Mouse (Mus musculus): ENCODE data around the gene Mettl26. TPM values are rescaled to one million over a fixed set of nuclear protein-coding genes. Genes with fewer than 3 reads are reported as not detected.
A peak's percentile ranks its signal among the peaks of the same experiment; 100 is the strongest.
"Not testable (repeated sequence)": the region's sequence is repeated elsewhere in the genome, so short reads cannot be mapped to it uniquely, and the experiment has no call there.

Mettl26 gene
- polyA plus RNA-seq, 1 experiment from 2014 or later = 52.0 TPM

DNA sequence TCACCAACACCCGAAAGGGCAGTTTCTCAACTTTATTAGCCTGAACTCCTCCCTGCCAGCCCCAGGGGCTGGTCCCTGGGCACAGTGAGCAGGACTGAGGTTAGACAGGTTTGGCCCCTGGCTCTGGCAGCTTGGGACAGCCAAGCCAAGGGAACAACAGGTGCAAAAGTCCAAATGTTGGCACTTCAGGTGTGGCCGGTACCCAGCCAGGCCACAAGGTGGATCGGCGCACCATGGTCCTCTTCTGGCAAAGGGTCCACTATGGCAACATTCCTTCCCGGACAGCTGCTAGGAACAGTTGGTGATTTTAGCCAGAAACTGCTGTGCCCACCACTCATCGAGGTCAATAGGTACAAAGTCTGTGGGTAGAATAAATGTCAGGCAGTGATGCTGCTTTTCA, 11.2 kb upstream of the Mettl26 start:
- no peaks in the 10 kb centered on the region for H3K27me3 ChIP-seq (replicated peaks)
- no peaks in the 10 kb centered on the region for H3K9me3 ChIP-seq
- peaks cover 39% of the 10 kb centered on the region for H3K4me1 ChIP-seq
- no peak overlapping the region for H3K9ac ChIP-seq
- no peak overlapping the region for H3K4me2 ChIP-seq (replicated peaks)
- no peak overlapping the region for H3K4me3 ChIP-seq
- no peak overlapping the region for H3K27ac ChIP-seq
- ATAC-seq (ENCODE audit: low FRiP score, low read depth) = no peak
- WGBS = 91% methylated on average over 6 of the region's 6 CpGs
- no peaks in the 10 kb centered on the region for H3K36me3 ChIP-seq

- H3K4me3 ChIP-seq = no peak overlapping the region
- peaks cover 44% of the 10 kb centered on the region for H3K4me1 ChIP-seq
- no peaks in the 10 kb centered on the region for H3K27me3 ChIP-seq (replicated peaks)
- H3K4me2 ChIP-seq (replicated peaks) = no peak overlapping the region
- no peak overlapping the region for H3K9ac ChIP-seq
- WGBS = 95% methylated on average over 14 of the region's 14 CpGs
- no peaks in the 10 kb centered on the region for H3K36me3 ChIP-seq
- no peaks in the 10 kb centered on the region for H3K9me3 ChIP-seq
- no peak overlapping the region for H3K27ac ChIP-seq
- ATAC-seq (ENCODE audit: low FRiP score, low read depth) = no peak
These were observed 10.6 kb upstream of the Mettl26 start for GRCm38 (mm10) chr17:25864311-25864710.

GRCm38 (mm10) chr17:25865288-25865687, 9.6 kb upstream of the Mettl26 start:
- Histone ChIP-seq H3K27me3 (replicated peaks) (no peaks in the 10 kb centered on the region), H3K36me3 (no peaks in the 10 kb centered on the region), H3K4me1 (peaks cover 35% of the 10 kb centered on the region), H3K9me3 (no peaks in the 10 kb centered on the region), H3K9ac (no peak overlapping the region), H3K4me2 (replicated peaks) (no peak overlapping the region), H3K4me3 (no peak overlapping the region), H3K27ac (no peak overlapping the region)
- ATAC-seq (ENCODE audit: low FRiP score, low read depth) = no peak
- 90% methylated on average over 11 of the region's 11 CpGs for WGBS

DNA sequence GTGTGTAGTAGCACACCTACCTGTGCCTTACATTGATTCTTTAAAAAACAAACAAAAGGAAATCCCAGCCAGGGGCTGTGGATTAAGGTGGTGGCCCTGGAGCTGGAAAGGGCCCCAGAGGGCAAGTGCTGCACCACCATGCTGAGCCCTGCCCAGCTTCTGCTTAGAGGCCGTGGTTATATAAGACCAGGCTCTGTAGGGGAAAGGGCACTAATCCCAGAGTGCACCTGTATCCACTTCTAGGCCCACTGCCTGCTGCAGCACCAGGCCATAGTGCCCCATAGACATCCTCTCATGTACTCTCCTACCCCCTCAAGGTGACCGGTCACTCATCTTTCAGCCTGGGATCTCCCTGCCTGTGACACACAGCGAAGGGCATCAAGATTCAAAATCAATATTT, 8.7 kb upstream of the Mettl26 start:
- WGBS = 87% methylated on average over 3 of the region's 3 CpGs

DNA sequence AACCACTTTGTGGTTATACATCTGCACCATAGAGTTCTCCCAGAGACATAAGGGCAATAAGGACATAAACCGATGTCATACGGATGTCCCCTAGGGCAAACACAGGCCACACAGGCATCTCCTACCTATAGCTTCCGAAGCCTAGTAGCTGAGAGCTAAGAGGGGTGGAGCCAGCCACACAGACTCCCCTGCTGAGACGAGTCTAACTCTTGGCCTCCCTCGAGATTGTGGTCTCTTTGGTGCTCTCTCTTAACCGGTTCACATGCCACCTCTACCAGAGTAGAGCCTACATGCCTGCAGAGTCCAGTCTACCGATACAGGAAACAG, 7.4 kb upstream of the Mettl26 start:
- Histone ChIP-seq H3K36me3 (no peaks in the 10 kb centered on the region), H3K4me3 (peak overlapping the region; percentile 84; the same call in 1 of the 2 replicates), H3K9me3 (no peaks in the 10 kb centered on the region), H3K4me1 (peaks cover 15% of the 10 kb centered on the region), H3K27me3 (replicated peaks) (no peaks in the 10 kb centered on the region), H3K4me2 (replicated peaks) (peak overlapping the region; percentile 99), H3K27ac (no peak overlapping the region), H3K9ac (no peak overlapping the region)
- ATAC-seq (ENCODE audit: low FRiP score, low read depth) = no peak
- WGBS = 12% methylated on average over 7 of the region's 7 CpGs

More for the DNA sequence above, 8.7 kb upstream of the Mettl26 start:
- Histone ChIP-seq H3K9me3 (no peaks in the 10 kb centered on the region), H3K27ac (no peak overlapping the region), H3K4me3 (no peak overlapping the region), H3K4me1 (peaks cover 26% of the 10 kb centered on the region), H3K4me2 (replicated peaks) (no peak overlapping the region), H3K27me3 (replicated peaks) (no peaks in the 10 kb centered on the region), H3K36me3 (no peaks in the 10 kb centered on the region), H3K9ac (no peak overlapping the region)
- no peak for ATAC-seq (ENCODE audit: low FRiP score, low read depth)

DNA sequence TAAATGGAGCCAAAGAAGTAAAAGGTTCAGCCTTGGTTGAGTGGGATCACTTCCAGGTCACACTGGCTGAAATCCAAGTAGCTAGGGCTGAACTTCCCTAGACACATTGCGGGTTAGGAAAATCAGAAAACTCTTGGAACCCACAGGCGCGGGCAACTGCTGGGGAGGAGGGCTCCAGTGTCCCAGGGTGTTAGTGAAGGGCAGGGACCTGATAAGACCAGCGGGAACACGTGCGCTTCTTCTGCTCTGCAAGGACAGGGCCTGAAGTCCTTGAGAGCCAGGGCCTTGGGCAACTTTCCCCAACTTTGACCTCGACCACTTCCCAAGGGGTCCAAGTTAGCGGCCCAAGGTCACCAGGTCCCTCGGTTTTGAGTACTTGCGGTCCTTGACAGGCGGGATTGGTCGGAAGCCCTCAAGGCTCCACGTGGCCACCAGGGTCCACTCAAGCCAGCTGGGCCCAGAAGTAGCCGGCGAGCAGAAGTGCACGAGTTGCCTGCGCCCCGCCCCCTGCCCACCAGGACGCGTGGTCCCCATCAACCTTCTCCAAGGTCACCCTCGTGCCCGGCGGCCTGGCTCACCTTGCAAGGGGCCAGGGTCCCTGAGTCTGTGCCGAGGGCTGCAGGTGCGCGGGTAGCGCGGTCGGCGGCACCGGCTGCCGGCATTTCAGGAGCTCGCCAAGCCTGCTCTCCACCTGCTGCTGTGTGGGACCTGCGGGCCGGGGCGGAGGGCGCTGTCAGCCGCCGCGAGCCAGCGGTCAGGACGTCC, 6.9 kb upstream of the Mettl26 start:
- H3K36me3 ChIP-seq = no peaks in the 10 kb centered on the region
- peak overlapping the region; percentile 99 for H3K4me2 ChIP-seq (replicated peaks)
- no peak overlapping the region for H3K27ac ChIP-seq
- peak overlapping the region; percentile 84 for H3K4me3 ChIP-seq
- H3K27me3 ChIP-seq (replicated peaks) = no peaks in the 10 kb centered on the region
- no peaks in the 10 kb centered on the region for H3K9me3 ChIP-seq
- H3K4me1 ChIP-seq = peaks cover 15% of the 10 kb centered on the region
- ATAC-seq (ENCODE audit: low FRiP score, low read depth) = peak; percentile 54
- WGBS = 1% methylated on average over 42 of the region's 42 CpGs
- H3K9ac ChIP-seq = peak overlapping the region; percentile 69

DNA sequence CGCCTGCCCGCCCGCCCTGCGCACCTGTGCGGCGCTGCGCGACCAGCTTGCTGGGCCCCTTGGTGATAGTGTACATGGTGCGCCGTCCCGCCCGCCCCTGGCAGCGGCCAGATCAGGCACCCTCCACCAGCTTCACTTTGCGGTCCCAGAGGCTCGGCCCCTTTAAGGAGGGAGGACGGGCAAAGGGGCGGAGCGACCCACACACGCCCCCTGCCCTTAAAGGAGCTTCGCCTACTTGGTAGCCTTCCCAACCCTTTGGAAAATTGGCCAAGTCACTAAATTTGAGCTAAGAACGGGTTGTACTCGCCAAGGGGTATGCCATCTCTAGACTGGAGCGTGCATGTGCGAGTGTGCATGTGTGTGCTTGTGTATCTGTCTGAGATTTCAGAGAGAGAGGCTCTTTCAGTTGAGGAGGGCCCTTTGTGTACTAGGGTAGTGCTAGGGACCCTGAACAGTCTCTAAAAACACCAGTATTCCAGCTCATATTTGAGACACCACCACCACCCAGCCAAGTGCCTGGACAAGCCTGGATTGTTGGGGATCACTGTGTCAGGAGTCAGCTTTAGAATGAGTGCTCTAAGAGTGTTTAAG, 6.2 kb upstream of the Mettl26 start, which contains the start of gene Mcrip2:
Mcrip2 (minus strand) TSS at position 164 of the 591 bp plus-strand sequence.
- H3K4me3 ChIP-seq = peak within 1 kb of the TSS; percentile 84
- no peaks in the 10 kb centered on the region for H3K9me3 ChIP-seq
- under 1% methylated on average over 24 of the region's 24 CpGs for WGBS
- peak within 1 kb of the TSS; percentile 99 for H3K4me2 ChIP-seq (replicated peaks)
- H3K9ac ChIP-seq = peak within 1 kb of the TSS; percentile 69
- H3K4me1 ChIP-seq = peaks cover 15% of the 10 kb centered on the region
- no peaks in the 10 kb centered on the region for H3K36me3 ChIP-seq
- no peaks in the 10 kb centered on the region for H3K27me3 ChIP-seq (replicated peaks)
- peak; percentile 87 for ATAC-seq (ENCODE audit: low FRiP score, low read depth)
- no peak within 1 kb of the TSS for H3K27ac ChIP-seq

GRCm38 (mm10) chr17:25869498-25869897, 5.4 kb upstream of the Mettl26 start:
- H3K4me2 ChIP-seq (replicated peaks) = no peak overlapping the region
- WGBS = 94% methylated on average over 8 of the region's 8 CpGs
- no peak overlapping the region for H3K4me3 ChIP-seq
- H3K9ac ChIP-seq = no peak overlapping the region
- H3K27ac ChIP-seq = no peak overlapping the region
- no peaks in the 10 kb centered on the region for H3K9me3 ChIP-seq
- H3K27me3 ChIP-seq (replicated peaks) = no peaks in the 10 kb centered on the region
- no peak for ATAC-seq (ENCODE audit: low FRiP score, low read depth)
- peaks cover 15% of the 10 kb centered on the region for H3K4me1 ChIP-seq
- no peaks in the 10 kb centered on the region for H3K36me3 ChIP-seq

DNA sequence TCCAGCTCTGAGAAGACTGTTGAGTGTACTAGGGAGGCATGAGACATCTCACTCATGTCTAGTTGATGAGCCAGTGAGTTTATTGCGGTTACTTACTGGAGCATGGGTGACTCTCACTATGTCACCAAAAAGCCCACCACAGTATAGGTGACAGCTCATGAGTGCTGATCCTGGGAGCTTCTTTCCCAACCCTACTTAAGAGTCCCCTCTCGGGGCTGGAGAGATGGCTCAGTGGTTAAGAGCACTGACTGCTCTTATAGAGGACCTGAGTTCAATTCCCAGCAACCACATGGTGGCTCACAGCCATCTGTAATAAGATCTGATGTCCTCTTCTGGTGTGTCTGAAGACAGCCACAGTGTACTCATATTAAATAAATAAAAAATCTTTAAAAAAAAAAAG, 4.9 kb upstream of the Mettl26 start:
- Histone ChIP-seq H3K9me3 (no peaks in the 10 kb centered on the region), H3K4me3 (no peak overlapping the region), H3K36me3 (no peaks in the 10 kb centered on the region), H3K27ac (no peak overlapping the region), H3K27me3 (replicated peaks) (no peaks in the 10 kb centered on the region), H3K9ac (no peak overlapping the region), H3K4me2 (replicated peaks) (no peak overlapping the region), H3K4me1 (peaks cover 15% of the 10 kb centered on the region)
- ATAC-seq (ENCODE audit: low FRiP score, low read depth) = no peak
- 88% methylated on average over 2 of the region's 2 CpGs for WGBS

DNA sequence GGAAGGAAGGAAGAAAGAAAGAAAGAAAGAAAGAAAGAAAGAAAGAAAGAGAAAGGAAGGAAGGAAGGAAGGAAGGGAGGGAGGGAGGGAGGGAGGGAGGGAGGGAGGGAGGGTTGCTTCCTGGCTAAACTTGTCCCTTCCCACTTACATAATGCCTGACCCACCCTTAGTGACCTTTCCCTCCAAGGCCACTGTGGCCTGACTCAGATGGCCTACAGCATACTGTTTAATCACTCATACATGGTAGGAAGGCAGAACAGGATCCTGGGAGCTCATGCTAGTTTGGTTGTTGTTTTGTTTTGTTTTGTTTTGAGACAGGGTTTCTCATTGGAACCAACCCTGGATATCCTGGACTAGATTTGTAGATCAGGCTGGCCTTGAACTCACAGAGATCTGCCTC, 3.3 kb upstream of the Mettl26 start:
- not testable (repeated sequence) for H3K4me3 ChIP-seq; H3K4me2 ChIP-seq (replicated peaks); H3K27me3 ChIP-seq (replicated peaks); H3K36me3 ChIP-seq; H3K9me3 ChIP-seq; H3K9ac ChIP-seq; H3K27ac ChIP-seq; ATAC-seq (ENCODE audit: low FRiP score, low read depth)
- H3K4me1 ChIP-seq = peaks cover 24% of the 10 kb centered on the region

- Histone ChIP-seq H3K9me3 (no peaks in the 10 kb centered on the region), H3K27ac (no peak overlapping the region), H3K4me2 (replicated peaks) (no peak overlapping the region), H3K27me3 (replicated peaks) (no peaks in the 10 kb centered on the region), H3K4me1 (peaks cover 27% of the 10 kb centered on the region), H3K9ac (no peak overlapping the region), H3K36me3 (peaks cover 1% of the 10 kb centered on the region; the same call in 1 of the 2 replicates), H3K4me3 (no peak overlapping the region)
- WGBS = 83% methylated on average over 3 of the region's 3 CpGs
- no peak for ATAC-seq (ENCODE audit: low FRiP score, low read depth)
These were observed 2.2 kb upstream of the Mettl26 start for GRCm38 (mm10) chr17:25872676-25873075.

DNA sequence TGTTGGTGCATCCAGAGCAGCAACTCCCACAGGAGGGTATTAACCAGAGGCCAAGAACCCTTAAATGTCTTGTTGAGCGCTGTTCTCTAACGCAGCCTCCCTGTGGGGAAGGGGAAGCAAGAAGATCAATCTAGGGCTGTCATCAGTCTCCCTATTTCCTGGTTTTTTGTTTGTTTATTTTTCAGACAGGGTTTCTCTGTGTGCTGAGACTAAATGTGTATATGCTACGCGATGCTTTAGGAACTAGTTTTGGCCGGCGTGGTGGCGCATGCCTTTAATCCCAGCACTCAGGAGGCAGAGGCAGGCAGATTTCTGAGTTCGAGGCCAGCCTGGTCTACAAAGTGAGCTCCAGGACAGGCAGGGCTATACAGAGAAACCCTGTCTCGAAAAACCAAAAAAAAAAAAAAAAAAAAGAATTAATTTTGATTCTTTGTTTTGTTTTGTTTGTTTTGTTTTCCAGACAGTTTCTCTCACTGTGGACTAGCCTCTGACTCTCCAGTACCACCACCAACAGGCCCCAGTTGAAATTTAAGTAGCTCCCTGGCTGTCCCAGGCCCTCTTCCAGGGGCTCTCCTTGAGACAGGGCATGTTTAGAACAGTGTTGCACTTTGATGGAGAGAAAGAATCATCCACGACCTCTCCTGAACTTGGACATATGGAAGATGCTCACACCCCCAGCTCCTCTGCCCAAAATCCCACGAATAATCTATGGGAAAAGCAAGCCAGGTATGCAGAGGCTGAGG, 1.3 kb upstream of the Mettl26 start:
- Histone ChIP-seq H3K9ac (no peak overlapping the region), H3K27ac (no peak overlapping the region), H3K9me3 (no peaks in the 10 kb centered on the region), H3K36me3 (peaks cover 10% of the 10 kb centered on the region), H3K4me2 (replicated peaks) (peak overlapping the region; percentile 96), H3K4me1 (peaks cover 21% of the 10 kb centered on the region), H3K27me3 (replicated peaks) (no peaks in the 10 kb centered on the region), H3K4me3 (0 out of 2 replicates have a peak overlapping the region, but pooled peaks have one; percentile 78)
- no peak for ATAC-seq (ENCODE audit: low FRiP score, low read depth)
- 77% methylated on average over 11 of the region's 11 CpGs for WGBS
